Mouse (Mus musculus) MEL (cell line): ENCODE measurements around the gene March2. TPM values are rescaled to one million over a fixed set of nuclear protein-coding genes. Genes with fewer than 3 reads are reported as not detected.

Source experiments
- DNase-seq: peaks from one replicate; pipeline ENCODE4 v3.0.0; 2011; ENCODE audit warnings: low read depth, low spot score
- H3K27ac ChIP-seq: 2 replicates; pipeline ENCODE4 v1.5.1; 2012; ENCODE audit warnings: low read depth, mild to moderate bottlenecking, control low read depth, low read length, moderate library complexity; ENCODE audit not compliant: control insufficient read depth
- H3K27me3 ChIP-seq, 2 experiments: fragments of 150-350 bp in 1 of 2; sonication (generic) in 1 of 2; 2 replicates each; pipeline ENCODE4 v1.6.1; 2012; ENCODE audit warnings: low read length in 2 of 2, mild to moderate bottlenecking in 2 of 2, improper control_type of control experiment in 1 of 2, moderate library complexity in 1 of 2; ENCODE audit not compliant: insufficient read depth in 2 of 2, control insufficient read depth in 1 of 2
- H3K36me3 ChIP-seq, 2 experiments: 2 replicates each; pipeline ENCODE4 v1.6.1; 2012 to 2014; ENCODE audit warnings: low read length in 2 of 2, improper control_type of control experiment in 1 of 2, inconsistent platforms in 1 of 2, mild to moderate bottlenecking in 1 of 2; ENCODE audit not compliant: insufficient read depth in 2 of 2, control insufficient read depth in 1 of 2
- H3K4me1 ChIP-seq, 2 experiments: fragments of 150-350 bp in 1 of 2; sonication (generic) in 1 of 2; 2 replicates each; pipeline ENCODE4 v1.6.1; 2012; ENCODE audit warnings: low read length in 2 of 2, improper control_type of control experiment in 1 of 2, mild to moderate bottlenecking in 1 of 2; ENCODE audit not compliant: insufficient read depth in 2 of 2, control insufficient read depth in 1 of 2
- H3K4me3 ChIP-seq, 2 experiments: fragments of 150-350 bp in 1 of 2; sonication (generic) in 1 of 2; 2 replicates each; pipeline ENCODE4 v1.5.1; 2012; ENCODE audit warnings: low read depth in 2 of 2, low read length in 2 of 2, mild to moderate bottlenecking in 2 of 2, moderate library complexity in 2 of 2, control low read depth in 1 of 2, improper control_type of control experiment in 1 of 2; ENCODE audit not compliant: control insufficient read depth in 1 of 2, insufficient read depth in 1 of 2
- H3K79me2 ChIP-seq: 2 replicates; pipeline ENCODE4 v1.6.1; 2012; ENCODE audit warnings: mild to moderate bottlenecking, low read length, moderate library complexity; ENCODE audit not compliant: control insufficient read depth, poor library complexity, insufficient read depth
- H3K9ac ChIP-seq: 2 replicates; pipeline ENCODE4 v1.6.1; 2012; ENCODE audit warnings: low read depth, mild to moderate bottlenecking, control low read depth, low read length, moderate library complexity; ENCODE audit not compliant: control insufficient read depth, poor library complexity, severe bottlenecking
- H3K9me3 ChIP-seq: fragments of 150-350 bp; sonication (generic); replicated peaks from 2 replicates; pipeline ENCODE4 v1.6.1; 2012; ENCODE audit warnings: mild to moderate bottlenecking, low read length, improper control_type of control experiment, moderate library complexity; ENCODE audit not compliant: insufficient read depth
- CTCF ChIP-seq, 3 experiments: IDR thresholded peaks in 2 of 3; conservative IDR thresholded peaks in 1 of 3; 2 replicates each; pipeline ENCODE4 v1.5.1; 2011 to 2012; ENCODE audit warnings: low read length in 3 of 3, low read depth in 2 of 3, mild to moderate bottlenecking in 2 of 3, improper control_type of control experiment in 1 of 3, inconsistent platforms in 1 of 3, mixed read lengths in 1 of 3, moderate library complexity in 1 of 3; ENCODE audit not compliant: control insufficient read depth in 1 of 3, insufficient read depth in 1 of 3, poor library complexity in 1 of 3, severe bottlenecking in 1 of 3
- ELF1 ChIP-seq: IDR thresholded peaks from 2 replicates; pipeline ENCODE4 v1.6.1; 2014; ENCODE audit warnings: low read depth, mild to moderate bottlenecking, inconsistent platforms, low read length, improper control_type of control experiment, moderate library complexity
- EP300 ChIP-seq, 2 experiments: IDR thresholded peaks; 2 replicates each; pipeline ENCODE4 v1.6.1; 2011; ENCODE audit warnings: improper control_type of control experiment in 2 of 2, low read length in 2 of 2, low read depth in 1 of 2, mild to moderate bottlenecking in 1 of 2
- ETS1 ChIP-seq: IDR thresholded peaks from 2 replicates; pipeline ENCODE4 v1.6.1; 2012; ENCODE audit warnings: low read depth, mild to moderate bottlenecking, inconsistent platforms, low read length, improper control_type of control experiment, moderate library complexity
- GATA1 ChIP-seq: IDR thresholded peaks from 2 replicates; pipeline ENCODE4 v1.6.1; 2011; ENCODE audit warnings: low read depth, low read length, improper control_type of control experiment
- KAT2A ChIP-seq: conservative IDR thresholded peaks from 2 replicates; pipeline ENCODE4 v1.6.1; 2012; ENCODE audit warnings: low read depth, low read length, improper control_type of control experiment, inconsistent platforms
- MXI1 ChIP-seq: IDR thresholded peaks from 2 replicates; pipeline ENCODE4 v1.6.1; 2011; ENCODE audit warnings: mild to moderate bottlenecking, low read depth, low read length, improper control_type of control experiment
- POLR2A ChIP-seq, 2 experiments: IDR thresholded peaks; 2 replicates each; pipeline ENCODE4 v1.6.1; 2011 to 2012; ENCODE audit warnings: low read length in 2 of 2, mild to moderate bottlenecking in 2 of 2, control low read depth in 1 of 2, improper control_type of control experiment in 1 of 2, low read depth in 1 of 2, moderate library complexity in 1 of 2; ENCODE audit not compliant: control insufficient read depth in 1 of 2, insufficient read depth in 1 of 2, poor library complexity in 1 of 2
- POLR2AphosphoS2 ChIP-seq: IDR thresholded peaks from 2 replicates; pipeline ENCODE4 v1.6.1; 2011; ENCODE audit warnings: low read length, improper control_type of control experiment
- RAD21 ChIP-seq: IDR thresholded peaks from 2 replicates; pipeline ENCODE4 v1.6.1; 2011; ENCODE audit warnings: mild to moderate bottlenecking, low read depth, low read length, improper control_type of control experiment
- SIN3A ChIP-seq: IDR thresholded peaks from 2 replicates; pipeline ENCODE4 v1.6.1; 2012; ENCODE audit warnings: low read length, improper control_type of control experiment, inconsistent platforms
- SMC3 ChIP-seq: IDR thresholded peaks from 2 replicates; pipeline ENCODE4 v1.6.1; 2011; ENCODE audit warnings: low read depth, low read length, improper control_type of control experiment
- TAL1 ChIP-seq: IDR thresholded peaks from 2 replicates; pipeline ENCODE4 v1.6.1; 2012; ENCODE audit warnings: mild to moderate bottlenecking, inconsistent platforms, low read length, moderate library complexity, mixed read lengths
- TCF12 ChIP-seq: IDR thresholded peaks from 2 replicates; pipeline ENCODE4 v1.6.1; 2014; ENCODE audit warnings: low read depth, mild to moderate bottlenecking, inconsistent platforms, low read length, improper control_type of control experiment, moderate library complexity
- USF1 ChIP-seq: IDR thresholded peaks from 2 replicates; pipeline ENCODE4 v1.6.1; 2014; ENCODE audit warnings: low read depth, mild to moderate bottlenecking, inconsistent platforms, low read length, improper control_type of control experiment, moderate library complexity
- ZNF384 ChIP-seq: IDR thresholded peaks from 2 replicates; pipeline ENCODE4 v1.6.1; 2012; ENCODE audit warnings: low read depth, mild to moderate bottlenecking, inconsistent platforms, low read length, improper control_type of control experiment
- polyA plus RNA-seq, 2 experiments: library from polyadenylated mRNA; stranded (reverse) in 1 of 2; unstranded in 1 of 2; fragments of >175 nt in 1 of 2; fragments of >200 nt in 1 of 2; gene quantifications; 2 replicates each; pipeline versions ENCODE4 v1.2.1 to v1.2.4; 2012; ENCODE audit warnings: low replicate concordance in 2 of 2, low read depth in 1 of 2; ENCODE audit not compliant: insufficient read length in 2 of 2, insufficient read depth in 1 of 2, missing spikeins in 1 of 2
- total RNA-seq: library from RNA; depleted of rRNA; stranded (reverse); fragments of 300-350 nt; gene quantifications from 2 replicates; pipeline ENCODE4 v1.2.3, GENCODE M21; 2012

Gene March2
- total and polyA plus RNA-seq, 3 experiments, result 10.9 to 18.8 TPM; not detected in 1

GRCm38 (mm10) chr17:33746011-33746410 is 27.5 kb upstream of the March2 start:
- DNase-seq, result peak; percentile 72
- Histone ChIP-seq H3K9ac (no peak overlapping the region), H3K36me3 (peaks cover 2 to 9% of the 10 kb centered on the region in 2 experiments; a peak in 3 of 4 replicates), H3K27ac (no peak overlapping the region), H3K4me1 (peaks cover 2 to 9% of the 10 kb centered on the region in 2 experiments; a peak in 2 of 4 replicates), H3K4me3 (no peak overlapping the region), H3K9me3 (no peaks in the 10 kb centered on the region), H3K79me2 (no peaks in the 10 kb centered on the region), H3K27me3 (no peaks in the 10 kb centered on the region)
- TF ChIP-seq GATA1 (peak; percentile 90), TAL1 (peak; percentile 48), ZNF384 (no peak), CTCF (IDR thresholded peaks at IDR 0.05 in 2 of 3, conservative IDR thresholded peaks at IDR 0.05 in 1 of 3; ENCODE audit: control insufficient read depth in 1 of 3, insufficient read depth in 1 of 3, low read depth in 2 of 3, low read length in 3 of 3, poor library complexity in 1 of 3, severe bottlenecking in 1 of 3) (peak; percentile 19 to 66 (median 27); a peak in 4 of 6 replicates), POLR2A (IDR thresholded peaks at IDR 0.05; ENCODE audit: control insufficient read depth in 1 of 2, insufficient read depth in 1 of 2, low read depth in 1 of 2, low read length in 2 of 2, poor library complexity in 1 of 2) (no peak), EP300 (IDR thresholded peaks at IDR 0.05; ENCODE audit: low read depth in 1 of 2, low read length in 2 of 2) (peak in 1 of 2 experiments; percentile 49; a peak in 1 of 4 replicates), TCF12 (peak; percentile 78), MXI1 (peak; percentile 47; the same call in 1 of the 2 replicates), ETS1 (peak; percentile 93), ELF1 (0 out of 2 replicates have a peak, but pooled peaks have one; percentile 2), SIN3A (peak; percentile 25; the same call in 1 of the 2 replicates), SMC3 (peak; percentile 52), RAD21 (peak; percentile 57), USF1 (no peak), KAT2A (no peak)

GRCm38 (mm10) chr17:33744686-33745384 is 26.4 kb upstream of the March2 start:
- TF ChIP-seq KAT2A (no peak), POLR2AphosphoS2 (0 out of 2 replicates have a peak, but pooled peaks have one; percentile 42), CTCF (IDR thresholded peaks at IDR 0.05 in 2 of 3, conservative IDR thresholded peaks at IDR 0.05 in 1 of 3; ENCODE audit: control insufficient read depth in 1 of 3, insufficient read depth in 1 of 3, low read depth in 2 of 3, low read length in 3 of 3, poor library complexity in 1 of 3, severe bottlenecking in 1 of 3) (no peak)
- H3K4me3 ChIP-seq, result no peak overlapping the region
- H3K4me1 ChIP-seq, result peaks cover 2 to 9% of the 10 kb centered on the region in 2 experiments; a peak in 2 of 4 replicates
- no peak overlapping the region for H3K9ac ChIP-seq
- H3K27ac ChIP-seq, result no peak overlapping the region
- H3K27me3 ChIP-seq, result no peaks in the 10 kb centered on the region
- no peak for DNase-seq
- H3K36me3 ChIP-seq, result peaks cover 0 to 9% of the 10 kb centered on the region in 2 experiments; a peak in 3 of 4 replicates
- H3K9me3 ChIP-seq, result no peaks in the 10 kb centered on the region
- no peaks in the 10 kb centered on the region for H3K79me2 ChIP-seq
